Mouse (Mus musculus) stomach, postnatal 0 days (tissue): ENCODE results near the gene Trappc4. TPM values are rescaled to one million over a fixed set of nuclear protein-coding genes. Genes with fewer than 3 reads are reported as not detected.
"Not testable (repeated sequence)": the region's sequence is repeated elsewhere in the genome, so short reads cannot be mapped to it uniquely, and the experiment has no call there.

ENCODE experiments used
- ATAC-seq: fragments of 200-750 bp; cut with Nextera tagmentation; 2 replicates; pipeline ENCODE4 v1.8.0; 2017; ENCODE audit not compliant: low FRiP score, low TSS enrichment
- DNase-seq: peaks from one replicate; pipeline ENCODE4 v3.0.0-alpha.2; 2016; ENCODE audit warnings: low spot score
- H3K27ac ChIP-seq: fragments of 300-500 bp; sonication (generic); replicated peaks from 2 replicates; pipeline ENCODE4 v1.5.1; 2014; ENCODE audit warnings: mild to moderate bottlenecking, control low read depth
- H3K27me3 ChIP-seq: fragments of 300-500 bp; sonication (generic); 2 replicates; pipeline ENCODE4 v1.6.1; 2014; ENCODE audit warnings: low read length; ENCODE audit not compliant: control insufficient read depth, insufficient read depth
- H3K36me3 ChIP-seq: fragments of 300-500 bp; sonication (generic); 2 replicates; pipeline ENCODE4 v1.6.1; 2014; ENCODE audit warnings: low read length, mixed read lengths; ENCODE audit not compliant: control insufficient read depth, insufficient read depth
- H3K4me1 ChIP-seq: fragments of 300-500 bp; sonication (generic); replicated peaks from 2 replicates; pipeline ENCODE4 v1.6.1; 2014; ENCODE audit warnings: antibody characterized with exemption; ENCODE audit not compliant: control insufficient read depth, insufficient read depth
- H3K4me2 ChIP-seq: fragments of 300-500 bp; sonication (generic); replicated peaks from 2 replicates; pipeline ENCODE4 v1.6.1; 2014; ENCODE audit warnings: low read depth, mild to moderate bottlenecking, control low read depth, moderate library complexity
- H3K4me3 ChIP-seq: fragments of 300-500 bp; sonication (generic); 2 replicates; pipeline ENCODE4 v1.5.1; 2014; ENCODE audit warnings: low read depth, low read length, control low read depth
- H3K9ac ChIP-seq: fragments of 300-500 bp; sonication (generic); 2 replicates; pipeline ENCODE4 v1.6.1; 2014; ENCODE audit warnings: mild to moderate bottlenecking, low read length, control low read depth, mixed read lengths
- H3K9me3 ChIP-seq: fragments of 300-500 bp; sonication (generic); 2 replicates; pipeline ENCODE4 v1.6.1; 2016; ENCODE audit warnings: low read length; ENCODE audit not compliant: control insufficient read depth
- CTCF ChIP-seq: IDR thresholded peaks from 2 replicates; pipeline ENCODE4 v1.5.1; 2016; ENCODE audit warnings: antibody characterized with exemption, low read depth, mild to moderate bottlenecking, moderate library complexity
- EP300 ChIP-seq: optimal IDR thresholded peaks from 2 replicates; pipeline ENCODE3; 2016; ENCODE audit warnings: antibody characterized with exemption
- WGBS: fragments of 180-500 bp; shearing (Covaris S2); extraction: QIAGEN DNeasy Blood & Tissue Kit; methylation state at CpG from one replicate; pipeline ENCODE4 v1.1.7; 2014; 5-methylcytosine and 5-hydroxymethylcytosine counted together
- polyA plus RNA-seq: library from polyadenylated mRNA; unstranded; fragments of >200 nt; fragmentation: Nextera tagmentation; extraction: Ambion mirVana; gene quantifications from 2 replicates; pipeline ENCODE4 v1.2.1, GENCODE M21; 2015

Trappc4 gene
- polyA plus RNA-seq, 1 experiment from 2014 or later = 97.6 TPM

DNA sequence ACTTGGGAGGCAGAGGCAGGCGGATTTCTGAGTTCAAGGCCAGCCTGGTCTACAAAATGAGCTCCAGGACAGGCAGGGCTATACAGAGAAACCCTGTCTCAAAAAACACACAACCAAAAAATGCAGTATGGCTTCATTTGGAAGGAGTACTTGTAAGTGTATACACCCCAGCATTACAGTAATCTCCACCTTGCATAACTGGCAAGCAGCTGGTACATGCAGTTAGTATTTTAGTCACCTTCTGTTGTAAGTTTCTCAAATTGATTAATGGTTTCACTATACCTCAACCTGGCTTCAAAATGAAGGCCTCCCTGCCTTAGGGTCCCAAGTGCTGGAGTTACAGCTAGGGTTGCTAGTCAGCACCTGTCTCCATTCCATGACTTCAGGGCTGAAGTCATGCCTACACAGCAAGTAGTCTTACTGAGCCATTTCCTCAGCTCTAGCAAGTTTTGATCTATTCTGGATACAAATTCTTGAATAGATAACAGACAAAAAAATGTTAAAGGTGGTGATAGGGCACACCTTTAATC is 4.3 kb upstream of the Trappc4 start:
- H3K4me1 ChIP-seq = no peaks in the 10 kb centered on the region
- no peak overlapping the region for H3K4me3 ChIP-seq
- H3K36me3 ChIP-seq = peaks cover 15% of the 10 kb centered on the region; the same call in 1 of the 2 replicates
- no peaks in the 10 kb centered on the region for H3K27me3 ChIP-seq
- H3K9ac ChIP-seq = no peak overlapping the region
- WGBS = 94% methylated on average over 1 of the region's 1 CpGs
- H3K4me2 ChIP-seq = no peak overlapping the region
- H3K27ac ChIP-seq = no peak overlapping the region
- no peak for TF ChIP-seq EP300
- no peak for TF ChIP-seq CTCF
- no peaks in the 10 kb centered on the region for H3K9me3 ChIP-seq
- DNase-seq = no peak
- no peak for ATAC-seq

DNA sequence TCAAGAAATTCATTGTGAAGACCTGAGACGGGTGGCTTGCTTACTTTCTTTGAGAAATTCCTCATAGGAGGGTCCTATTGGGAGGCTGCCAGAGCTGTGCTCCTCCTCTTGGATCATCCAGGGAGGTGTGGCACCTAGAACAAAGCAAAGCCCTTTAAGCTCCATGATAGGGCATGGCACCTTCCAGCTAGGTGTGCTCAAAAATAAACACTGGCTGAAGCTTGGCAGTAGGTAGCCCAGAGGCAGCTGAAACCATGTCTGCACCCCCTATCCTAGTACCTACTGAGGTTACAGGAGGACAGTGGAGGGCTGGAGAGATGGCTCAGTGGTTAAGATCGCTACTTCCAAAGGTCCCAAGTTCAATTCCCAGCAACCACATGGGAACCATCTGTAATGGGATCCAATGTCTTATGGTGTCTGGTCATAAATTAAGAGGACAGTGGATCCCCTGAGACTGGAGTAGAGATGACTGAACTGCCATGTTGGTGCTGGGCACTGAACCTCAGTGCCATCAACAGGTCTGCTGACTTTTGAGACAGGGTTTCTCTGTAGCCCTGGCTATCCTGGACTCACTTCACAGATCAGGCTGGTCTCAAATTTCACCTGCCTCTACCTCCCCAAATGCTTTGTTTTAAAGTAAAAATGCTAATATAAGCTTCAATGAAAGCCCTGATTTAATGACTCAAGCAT is 3.4 kb upstream of the Trappc4 start:
- H3K36me3 ChIP-seq = peaks cover 15% of the 10 kb centered on the region; the same call in 1 of the 2 replicates
- H3K9ac ChIP-seq = no peak overlapping the region
- no peak overlapping the region for H3K4me3 ChIP-seq
- H3K4me1 ChIP-seq = no peaks in the 10 kb centered on the region
- TF ChIP-seq CTCF (no peak), EP300 (no peak)
- ATAC-seq = no peak
- no peak overlapping the region for H3K27ac ChIP-seq
- no peak overlapping the region for H3K4me2 ChIP-seq
- WGBS = 69% methylated on average over 2 of the region's 2 CpGs
- no peak for DNase-seq
- H3K9me3 ChIP-seq = no peaks in the 10 kb centered on the region
- no peaks in the 10 kb centered on the region for H3K27me3 ChIP-seq

DNA sequence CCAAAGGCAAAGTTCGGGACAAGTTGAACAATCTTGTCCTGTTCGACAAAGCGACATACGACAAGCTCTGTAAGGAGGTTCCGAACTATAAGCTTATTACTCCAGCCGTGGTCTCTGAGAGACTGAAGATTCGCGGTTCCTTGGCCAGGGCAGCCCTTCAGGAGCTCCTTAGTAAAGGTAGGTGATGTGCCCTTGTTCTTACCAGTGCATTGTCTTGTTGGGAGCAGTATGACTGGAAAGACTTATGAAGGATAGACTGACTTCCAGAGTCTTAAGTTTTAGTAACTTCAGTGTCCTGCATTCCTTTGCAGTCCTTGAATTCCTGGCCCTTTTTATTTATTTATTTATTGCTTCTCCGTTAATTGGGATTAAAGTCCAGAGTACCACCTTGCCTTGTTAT is 1.3 kb upstream of the Trappc4 start:
- Histone ChIP-seq H3K4me2 (peak overlapping the region; percentile 79), H3K4me3 (peak overlapping the region; percentile 77; the same call in 1 of the 2 replicates), H3K36me3 (peaks cover 18% of the 10 kb centered on the region)
- not testable (repeated sequence) for H3K9ac ChIP-seq, ATAC-seq, H3K27me3 ChIP-seq, DNase-seq, H3K4me1 ChIP-seq, H3K27ac ChIP-seq, H3K9me3 ChIP-seq
- 80% methylated on average over 9 of the region's 9 CpGs for WGBS

DNA sequence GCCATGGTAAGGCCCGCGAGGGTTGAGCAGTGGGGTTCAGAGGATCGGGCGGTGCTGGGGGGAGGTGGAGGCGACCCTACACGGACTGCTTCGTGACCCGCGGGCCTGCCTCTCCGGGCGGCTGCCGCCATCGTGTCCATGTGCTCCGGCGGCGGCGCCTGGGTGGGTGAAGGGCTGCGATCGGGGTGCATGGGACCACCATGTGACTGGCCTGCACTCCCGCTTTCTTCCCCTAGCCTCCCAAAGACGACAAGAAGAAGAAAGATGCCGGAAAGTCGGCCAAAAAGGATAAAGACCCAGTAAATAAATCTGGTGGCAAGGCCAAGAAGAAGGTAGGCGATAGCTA is 325 bp upstream of the Trappc4 start:
- Histone ChIP-seq H3K27me3 (no peaks in the 10 kb centered on the region), H3K9ac (peak overlapping the region; percentile 83), H3K4me3 (peak overlapping the region; percentile 77), H3K4me2 (peak overlapping the region; percentile 79), H3K9me3 (no peaks in the 10 kb centered on the region), H3K36me3 (peaks cover 15% of the 10 kb centered on the region), H3K27ac (peak overlapping the region; percentile 89), H3K4me1 (no peaks in the 10 kb centered on the region)
- ATAC-seq (no peak), DNase-seq (no peak)
- TF ChIP-seq CTCF (no peak), EP300 (peak; percentile 36)
- WGBS = under 1% methylated on average over 24 of the region's 24 CpGs

DNA sequence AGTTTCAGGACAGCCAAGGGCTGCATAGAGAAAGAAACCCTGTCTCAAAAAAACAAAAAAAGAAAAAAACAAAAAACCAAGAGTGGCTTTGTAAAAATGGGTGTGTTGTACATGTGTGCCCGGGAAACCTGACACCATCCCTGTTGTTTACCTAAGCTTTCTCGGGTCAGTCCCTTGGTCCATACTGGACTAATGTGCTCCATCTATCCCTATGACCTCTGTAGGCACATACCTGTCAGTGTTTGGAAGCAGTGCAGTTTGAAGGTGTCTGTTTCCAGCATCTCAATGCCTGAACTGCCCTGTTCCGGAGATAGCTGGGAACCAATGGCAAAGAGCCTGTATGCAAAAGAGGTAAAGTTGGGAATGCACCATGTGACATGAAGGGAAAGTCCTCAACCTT is 2.4 kb downstream of the Trappc4 start:
- Histone ChIP-seq H3K27me3 (no peaks in the 10 kb centered on the region), H3K9me3 (no peaks in the 10 kb centered on the region), H3K36me3 (peaks cover 19% of the 10 kb centered on the region), H3K4me3 (no peak overlapping the region), H3K9ac (no peak overlapping the region), H3K4me2 (no peak overlapping the region), H3K4me1 (no peaks in the 10 kb centered on the region), H3K27ac (no peak overlapping the region)
- TF ChIP-seq EP300 (no peak), CTCF (no peak)
- no peak; the same call in 1 of the 2 replicates for ATAC-seq
- no peak for DNase-seq
- WGBS = 56% methylated on average over 3 of the region's 3 CpGs

DNA sequence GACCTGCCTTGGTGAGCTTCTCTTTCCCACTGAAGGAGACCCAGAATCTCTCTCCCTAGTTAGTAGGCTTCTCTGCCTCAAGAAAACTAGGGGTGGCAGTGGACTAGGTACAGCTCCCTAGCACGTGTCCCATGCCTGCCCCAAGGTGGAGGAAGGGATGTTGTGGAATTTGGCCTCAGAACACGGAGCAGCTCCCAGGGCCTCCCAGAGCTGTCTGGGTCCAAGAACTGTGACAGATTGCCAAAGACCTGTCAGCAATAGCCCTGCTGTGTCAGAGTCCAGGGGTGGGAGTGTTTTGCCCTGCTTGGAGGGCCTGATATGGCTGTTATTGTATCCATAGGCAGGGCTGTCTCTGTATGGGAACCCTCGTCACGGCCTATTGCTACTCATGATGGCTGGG is 6.3 kb downstream of the Trappc4 start:
- Histone ChIP-seq H3K4me1 (no peaks in the 10 kb centered on the region), H3K9ac (no peak overlapping the region), H3K36me3 (peaks cover 19% of the 10 kb centered on the region), H3K4me2 (no peak overlapping the region), H3K9me3 (no peaks in the 10 kb centered on the region), H3K27ac (no peak overlapping the region), H3K4me3 (no peak overlapping the region), H3K27me3 (no peaks in the 10 kb centered on the region)
- 64% methylated on average over 4 of the region's 4 CpGs for WGBS
- no peak for DNase-seq
- TF ChIP-seq CTCF = no peak
- TF ChIP-seq EP300 = no peak
- ATAC-seq = no peak
